Mouse (Mus musculus) midbrain, postnatal 0 days (tissue): Measurements from ENCODE around the gene Lmx1a. TPM values are rescaled to one million over a fixed set of nuclear protein-coding genes. Genes with fewer than 3 reads are reported as not detected.

ENCODE experiments used
- ATAC-seq: fragments of 200-750 bp; cut with Nextera tagmentation; 2 replicates; pipeline ENCODE4 v1.8.0; 2017; ENCODE audit warnings: moderate number of reproducible peaks, mild to moderate bottlenecking, moderate TSS enrichment, moderate library complexity; ENCODE audit not compliant: low FRiP score
- DNase-seq: peaks from one replicate; pipeline ENCODE4 v3.0.0-alpha.2; 2015; ENCODE audit warnings: low spot score
- H3K27ac ChIP-seq: fragments of 300-500 bp; sonication (generic); 2 replicates; pipeline ENCODE4 v1.5.1; 2014; ENCODE audit warnings: low read depth, mild to moderate bottlenecking, low read length, mixed read lengths
- H3K27me3 ChIP-seq: fragments of 300-500 bp; sonication (generic); 2 replicates; pipeline ENCODE4 v1.6.1; 2014; ENCODE audit warnings: low read length, control low read depth, mixed read lengths; ENCODE audit not compliant: insufficient read depth
- H3K36me3 ChIP-seq: fragments of 300-500 bp; sonication (generic); 2 replicates; pipeline ENCODE4 v1.6.1; 2014; ENCODE audit warnings: low read length, control low read depth, mixed read lengths; ENCODE audit not compliant: insufficient read depth
- H3K4me1 ChIP-seq: fragments of 300-500 bp; sonication (generic); 2 replicates; pipeline ENCODE4 v1.6.1; 2014; ENCODE audit warnings: mild to moderate bottlenecking, control low read depth, antibody characterized with exemption, low read length, mixed read lengths; ENCODE audit not compliant: insufficient read depth
- H3K4me2 ChIP-seq: fragments of 300-500 bp; sonication (generic); 2 replicates; pipeline ENCODE4 v1.6.1; 2014; ENCODE audit warnings: low read depth, mild to moderate bottlenecking, low read length, mixed read lengths; ENCODE audit not compliant: poor library complexity, severe bottlenecking
- H3K4me3 ChIP-seq: fragments of 300-500 bp; sonication (generic); 2 replicates; pipeline ENCODE4 v1.5.1; 2014; ENCODE audit warnings: low read depth, mild to moderate bottlenecking, low read length, moderate library complexity
- H3K9ac ChIP-seq: fragments of 300-500 bp; sonication (generic); replicated peaks from 2 replicates; pipeline ENCODE4 v1.6.1; 2014; ENCODE audit warnings: mild to moderate bottlenecking, low read length, moderate library complexity, mixed read lengths; ENCODE audit not compliant: poor library complexity, severe bottlenecking
- H3K9me3 ChIP-seq: fragments of 300-500 bp; sonication (generic); 2 replicates; pipeline ENCODE4 v1.6.1; 2016; ENCODE audit warnings: low read length, control low read depth
- CTCF ChIP-seq: IDR thresholded peaks from 2 replicates; pipeline ENCODE4 v1.5.1; 2016; ENCODE audit warnings: antibody characterized with exemption, mild to moderate bottlenecking
- WGBS: fragments of 180-500 bp; shearing (Covaris S2); extraction: QIAGEN DNeasy Blood & Tissue Kit; methylation state at CpG from one replicate; pipeline ENCODE4 v1.1.7; 2014; 5-methylcytosine and 5-hydroxymethylcytosine counted together
- polyA plus RNA-seq: library from polyadenylated mRNA; unstranded; fragments of >200 nt; fragmentation: Nextera tagmentation; extraction: Ambion mirVana; gene quantifications from 2 replicates; pipeline ENCODE4 v1.2.1, GENCODE M21; 2015
- total RNA-seq: library from RNA; depleted of rRNA; stranded (reverse); fragments of >200 nt; gene quantifications from 2 replicates; pipeline ENCODE4 v1.2.3, GENCODE M21; 2014

Lmx1a gene
- total and polyA plus RNA-seq, 2 experiments from 2014 or later, result 3.2 to 6.3 TPM

DNA sequence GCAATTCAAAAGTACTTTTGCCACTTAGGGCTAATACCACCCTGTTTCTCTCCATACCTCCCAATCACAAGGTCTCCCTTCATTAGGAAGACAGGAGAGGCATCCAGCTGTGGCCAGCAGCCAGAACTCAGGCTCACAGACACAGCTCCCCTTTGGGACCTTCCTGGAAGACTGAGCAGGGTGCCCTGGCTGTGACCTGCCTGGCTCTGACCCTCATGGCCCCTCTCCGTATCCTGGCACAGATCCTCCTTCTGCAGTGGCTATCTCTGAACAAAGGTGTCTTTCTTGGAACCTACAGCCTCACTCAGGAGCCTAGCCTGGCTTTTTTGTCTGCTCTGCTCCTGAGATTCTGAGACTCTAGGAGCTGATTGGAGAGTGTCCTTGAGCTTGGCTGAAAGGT, 128.6 kb downstream of the Lmx1a start:
- WGBS, result 5% methylated on average over 1 of the region's 1 CpGs
- TF ChIP-seq CTCF, result no peak
- no peaks in the 10 kb centered on the region for H3K36me3 ChIP-seq
- DNase-seq (no peak), ATAC-seq (no peak)
- H3K9ac ChIP-seq, result no peak overlapping the region
- H3K4me1 ChIP-seq, result no peaks in the 10 kb centered on the region
- H3K4me3 ChIP-seq, result no peak overlapping the region
- H3K27me3 ChIP-seq, result no peaks in the 10 kb centered on the region
- no peak overlapping the region for H3K27ac ChIP-seq
- H3K9me3 ChIP-seq, result no peaks in the 10 kb centered on the region
- no peak overlapping the region for H3K4me2 ChIP-seq

DNA sequence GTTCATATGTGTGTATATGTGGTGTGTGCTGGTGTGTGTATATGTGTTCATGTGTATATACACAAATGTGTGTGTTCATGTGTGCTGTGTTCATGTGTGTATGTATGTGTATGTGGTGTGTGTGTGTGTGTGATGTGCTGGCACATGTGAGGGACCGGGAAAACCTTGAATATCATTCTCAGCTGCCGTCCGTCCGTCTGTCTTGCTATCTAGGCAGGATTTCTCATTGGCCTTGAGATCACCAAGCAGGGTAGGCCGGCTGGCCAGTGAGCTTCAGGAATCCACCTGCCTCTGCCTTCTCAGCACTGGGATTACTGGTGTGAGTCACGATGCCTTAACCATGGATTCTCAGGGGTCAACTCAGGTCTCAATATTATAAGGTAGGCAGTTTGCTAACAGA, 131.0 kb downstream of the Lmx1a start:
- WGBS, result 93% methylated on average over 6 of the region's 6 CpGs
- Histone ChIP-seq H3K27ac (no peak overlapping the region), H3K9me3 (no peaks in the 10 kb centered on the region), H3K36me3 (no peaks in the 10 kb centered on the region), H3K27me3 (no peaks in the 10 kb centered on the region), H3K4me2 (no peak overlapping the region), H3K4me1 (no peaks in the 10 kb centered on the region), H3K4me3 (no peak overlapping the region), H3K9ac (no peak overlapping the region)
- DNase-seq (no peak), ATAC-seq (no peak)
- TF ChIP-seq CTCF, result no peak

GRCm38 (mm10) chr1:167821125-167821524, 132.1 kb downstream of the Lmx1a start:
- ATAC-seq, result no peak
- 53% methylated on average over 1 of the region's 1 CpGs for WGBS

DNA sequence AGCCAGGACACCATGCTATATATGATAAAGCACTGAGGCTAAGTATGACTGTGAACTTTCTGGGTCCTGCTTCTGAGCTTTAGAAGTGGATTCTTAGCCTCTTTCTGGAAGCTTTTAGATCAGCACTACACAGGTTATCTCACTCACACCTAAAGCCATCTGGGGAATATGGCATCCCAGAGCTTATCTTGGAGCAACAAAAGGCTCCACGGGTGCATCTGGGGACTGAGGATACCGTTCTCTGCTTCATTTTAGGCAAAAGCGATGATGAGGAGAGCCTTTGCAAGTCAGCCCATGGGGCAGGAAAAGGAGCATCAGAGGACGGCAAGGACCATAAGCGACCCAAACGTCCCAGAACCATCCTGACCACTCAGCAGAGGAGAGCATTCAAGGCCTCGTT, 141.3 kb downstream of the Lmx1a start:
- TF ChIP-seq CTCF, result no peak
- Histone ChIP-seq H3K4me1 (no peaks in the 10 kb centered on the region), H3K4me2 (no peak overlapping the region), H3K27ac (no peak overlapping the region), H3K27me3 (no peaks in the 10 kb centered on the region), H3K4me3 (no peak overlapping the region), H3K9me3 (no peaks in the 10 kb centered on the region), H3K36me3 (no peaks in the 10 kb centered on the region), H3K9ac (no peak overlapping the region)
- WGBS, result 86% methylated on average over 7 of the region's 7 CpGs
- no peak for ATAC-seq
- DNase-seq, result no peak

More at GRCm38 (mm10) chr1:167821125-167821524, 132.1 kb downstream of the Lmx1a start:
- Histone ChIP-seq H3K27me3 (no peaks in the 10 kb centered on the region), H3K9ac (no peak overlapping the region), H3K27ac (no peak overlapping the region), H3K4me2 (no peak overlapping the region), H3K36me3 (no peaks in the 10 kb centered on the region), H3K4me1 (no peaks in the 10 kb centered on the region), H3K4me3 (no peak overlapping the region), H3K9me3 (no peaks in the 10 kb centered on the region)
- no peak for DNase-seq
- no peak for TF ChIP-seq CTCF

DNA sequence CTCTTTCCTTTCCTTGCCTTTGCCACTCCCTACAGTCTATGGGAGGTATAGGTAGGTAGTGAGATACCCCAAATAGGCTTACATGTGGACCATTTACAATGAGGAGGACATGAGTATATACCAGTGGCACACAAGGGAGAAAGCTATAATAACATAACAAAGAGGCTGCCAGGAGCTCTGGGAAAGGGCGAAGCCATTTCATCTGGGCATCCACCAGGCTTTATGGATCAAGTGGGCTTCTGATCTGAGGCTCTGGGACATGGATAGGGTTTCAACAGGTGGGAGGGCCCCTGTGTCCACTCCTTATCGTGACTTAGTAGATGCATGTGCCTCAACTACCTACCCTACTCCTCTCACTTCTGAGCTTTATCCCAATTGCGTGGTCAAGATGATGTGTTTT, 142.6 kb downstream of the Lmx1a start:
- no peaks in the 10 kb centered on the region for H3K4me1 ChIP-seq
- no peak overlapping the region for H3K27ac ChIP-seq
- no peaks in the 10 kb centered on the region for H3K36me3 ChIP-seq
- no peak overlapping the region for H3K4me3 ChIP-seq
- H3K4me2 ChIP-seq, result no peak overlapping the region
- no peaks in the 10 kb centered on the region for H3K27me3 ChIP-seq
- no peak for DNase-seq
- H3K9me3 ChIP-seq, result no peaks in the 10 kb centered on the region
- no peak overlapping the region for H3K9ac ChIP-seq
- WGBS, result 89% methylated on average over 3 of the region's 3 CpGs
- no peak for TF ChIP-seq CTCF
- no peak for ATAC-seq

DNA sequence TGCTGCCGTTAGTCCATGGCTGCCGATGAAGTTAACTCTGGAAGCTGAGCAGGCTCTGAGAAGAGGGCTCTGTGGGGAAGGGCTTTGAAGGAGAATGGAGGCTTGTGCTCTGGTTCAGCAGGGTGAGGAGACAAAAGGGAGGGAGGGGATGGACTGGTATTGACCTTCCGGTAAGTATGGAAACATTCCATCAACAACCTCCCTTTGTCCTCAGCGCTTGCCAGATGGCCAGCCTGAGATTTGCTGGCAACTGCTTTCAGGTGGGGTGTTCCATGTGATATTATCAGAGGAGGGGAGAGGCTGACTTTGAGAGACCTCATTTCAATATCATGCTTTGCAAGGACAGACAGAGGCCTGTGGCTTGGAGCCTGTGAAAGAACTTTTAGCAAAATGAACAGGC, 165.8 kb downstream of the Lmx1a start:
- TF ChIP-seq CTCF, result no peak
- no peak for ATAC-seq
- Histone ChIP-seq H3K27ac (no peak overlapping the region), H3K27me3 (no peaks in the 10 kb centered on the region), H3K9ac (no peak overlapping the region), H3K4me1 (no peaks in the 10 kb centered on the region), H3K4me3 (no peak overlapping the region), H3K4me2 (no peak overlapping the region), H3K9me3 (no peaks in the 10 kb centered on the region), H3K36me3 (no peaks in the 10 kb centered on the region)
- DNase-seq, result no peak
- WGBS, result 54% methylated on average over 4 of the region's 4 CpGs
